Mouse (Mus musculus) E14TG2a.4 (cell line): ENCODE data around the gene Akna.

Source experiments
- CTCF ChIP-seq: conservative IDR thresholded peaks from 2 replicates; pipeline ENCODE4 v1.5.1; 2014; ENCODE audit warnings: low read length
- NANOG ChIP-seq: IDR thresholded peaks from 2 replicates; pipeline ENCODE4 v1.6.1; 2014; ENCODE audit warnings: borderline replicate concordance, low read length, mixed read lengths
- POU5F1 ChIP-seq: IDR thresholded peaks from 2 replicates; pipeline ENCODE4 v1.6.1; 2014; ENCODE audit warnings: low read length, borderline replicate concordance

- no peak for TF ChIP-seq CTCF
- TF ChIP-seq POU5F1 = no peak
- TF ChIP-seq NANOG = no peak
Observed at GRCm38 (mm10) chr4:63385253-63385652, 17.9 kb downstream of the Akna start.
